Mouse (Mus musculus) cerebral cortex, adult 2 months (tissue): Measurements from ENCODE around the gene Foxj3.

ENCODE experiments used
- WGBS: fragments of 180-500 bp; shearing (Covaris S2); methylation state at CpG from one replicate; pipeline ENCODE4 v1.1.7; 2018; 5-methylcytosine and 5-hydroxymethylcytosine counted together

The Foxj3 gene

DNA sequence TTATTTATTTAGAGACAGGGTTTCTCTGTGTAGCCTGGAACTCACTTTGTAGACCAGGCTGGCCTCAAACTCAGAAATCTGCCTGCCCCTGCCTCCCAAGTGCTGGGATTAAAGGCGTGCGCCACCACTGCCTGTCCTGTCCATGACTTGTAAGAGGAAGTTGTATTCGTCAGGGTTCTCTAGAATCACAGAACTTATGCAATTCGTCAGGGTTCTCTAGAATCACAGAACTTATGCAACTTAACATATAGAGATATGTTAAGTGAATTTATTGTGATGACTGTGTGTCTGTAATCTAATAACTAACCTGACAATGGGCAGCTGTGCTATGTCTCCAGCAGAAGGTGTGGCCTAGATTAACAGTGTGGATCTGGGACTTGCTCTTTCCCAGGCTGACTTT lies at the start of gene Foxj3:
Gene Foxj3 (plus strand): TSS at position 390 of the 400 bp plus-strand sequence.
- WGBS = 90% methylated on average over 4 of the region's 4 CpGs

DNA sequence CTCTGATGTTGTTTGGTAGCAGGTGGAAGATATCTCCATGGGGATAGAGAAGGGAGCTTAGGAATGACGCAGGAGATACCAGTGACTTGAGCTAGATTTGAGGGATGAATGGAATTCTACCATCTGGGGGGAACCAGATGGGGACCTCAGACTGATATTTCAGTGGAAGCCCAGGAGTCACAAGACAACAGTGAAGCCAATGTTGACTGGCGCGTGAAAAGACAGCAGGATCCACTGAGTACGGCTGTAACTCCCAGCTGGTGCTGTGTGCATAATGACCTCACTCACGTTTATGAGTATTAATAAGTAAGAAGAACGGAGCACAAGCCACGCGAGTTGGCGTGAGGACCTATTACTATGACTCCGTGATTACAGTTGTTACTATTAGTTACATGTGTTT lies 47.1 kb upstream of the Foxj3 start:
- WGBS = 77% methylated on average over 10 of the region's 10 CpGs

DNA sequence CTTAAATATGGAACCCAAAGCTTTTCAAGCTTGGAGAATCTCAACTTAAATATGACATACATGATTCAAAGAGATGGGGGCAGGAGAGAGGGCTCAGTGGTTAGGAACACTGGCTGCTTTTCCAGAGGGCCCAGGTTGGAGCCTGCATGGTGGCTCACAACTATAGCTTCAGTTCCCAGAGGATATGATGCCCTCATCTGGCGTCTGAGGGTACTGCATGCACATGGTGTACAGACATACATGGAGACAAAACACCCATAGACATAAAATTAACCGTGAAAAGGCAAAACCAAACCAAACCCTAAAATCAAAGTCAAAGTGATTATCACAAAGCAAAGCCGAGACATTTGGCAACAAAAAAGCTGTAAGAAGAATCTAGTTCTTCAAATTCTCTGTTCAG lies 46.0 kb upstream of the Foxj3 start:
- WGBS = 71% methylated on average over 3 of the region's 3 CpGs

DNA sequence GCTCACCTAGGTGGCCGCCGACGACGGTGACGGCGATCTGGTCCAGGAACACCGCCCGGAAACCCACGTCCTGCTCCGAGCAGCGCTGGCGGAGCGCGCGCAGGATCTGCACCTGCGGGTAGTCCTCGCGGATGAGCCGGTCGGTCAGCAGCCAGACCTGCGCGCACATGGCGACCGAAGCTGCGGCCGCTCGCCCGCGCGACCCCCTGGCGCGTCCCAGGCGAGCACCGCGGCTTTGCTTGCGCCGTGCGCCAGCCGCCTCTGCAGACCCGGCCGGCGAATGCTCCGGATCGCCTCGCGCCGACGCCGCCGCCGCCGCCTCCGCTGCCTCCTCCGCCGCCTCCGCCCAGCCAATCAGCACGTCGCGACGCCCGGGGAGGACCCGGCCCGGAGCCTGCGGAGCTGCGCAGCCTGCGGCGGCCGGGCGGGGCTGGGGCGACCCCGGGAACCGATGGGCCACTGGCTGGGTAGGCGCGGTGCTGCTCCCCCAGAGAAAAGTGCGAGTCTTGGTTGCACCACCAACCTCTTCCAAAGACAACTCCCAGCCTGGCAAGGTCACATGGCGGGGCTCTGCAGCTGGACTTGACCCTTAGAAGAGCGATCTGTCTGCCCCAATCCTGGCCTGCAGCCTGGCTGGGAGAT lies 44.4 kb upstream of the Foxj3 start, which contains the start of gene Rimkla:
Gene Rimkla (minus strand): TSS at position 338 of the 642 bp plus-strand sequence.
- WGBS = under 1% methylated on average over 72 of the region's 77 CpGs

DNA sequence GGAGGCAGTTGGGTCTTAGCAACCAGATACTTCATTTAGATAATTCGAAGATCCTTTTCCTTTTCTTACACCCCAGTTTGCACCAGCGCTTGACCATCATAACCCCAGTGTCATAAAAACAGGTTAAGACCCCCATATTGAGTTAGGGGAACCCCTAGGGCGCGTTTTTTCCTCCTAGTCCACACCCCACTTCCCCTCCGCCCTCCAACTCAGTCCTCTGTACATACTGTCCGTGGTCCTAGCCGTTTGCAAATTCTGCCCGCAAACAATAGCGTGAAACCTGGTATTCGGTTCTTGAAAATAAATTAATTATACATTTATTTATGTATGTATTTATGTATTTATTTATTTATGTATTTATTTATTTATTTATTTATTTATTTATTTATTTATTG lies 43.9 kb upstream of the Foxj3 start:
- 45% methylated on average over 10 of the region's 10 CpGs for WGBS

DNA sequence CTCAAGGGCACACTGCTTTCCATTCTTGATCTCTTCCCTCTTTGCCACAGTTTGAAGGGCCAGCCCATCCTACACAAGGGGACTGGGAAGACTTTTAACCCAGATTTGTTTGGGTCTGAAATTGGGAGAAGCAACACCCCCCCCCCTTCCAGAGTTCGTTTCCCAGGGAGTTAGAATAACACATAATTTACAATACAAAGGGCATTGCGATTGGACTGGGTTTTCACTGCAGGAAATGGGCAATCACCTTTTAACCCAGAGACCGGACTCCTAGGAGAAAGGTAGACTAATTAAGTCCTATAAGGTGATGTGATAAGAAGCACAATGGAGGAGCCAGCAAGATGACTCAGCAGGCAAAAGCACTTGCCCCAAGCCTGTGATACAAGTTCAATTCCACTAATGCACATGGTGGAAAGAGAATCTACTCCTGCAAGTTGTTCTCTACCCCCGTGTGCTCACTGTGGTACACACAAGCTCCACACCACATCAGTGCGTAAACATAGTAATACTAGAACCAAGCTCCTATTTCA lies 38.4 kb upstream of the Foxj3 start:
- 78% methylated on average over 5 of the region's 5 CpGs for WGBS

DNA sequence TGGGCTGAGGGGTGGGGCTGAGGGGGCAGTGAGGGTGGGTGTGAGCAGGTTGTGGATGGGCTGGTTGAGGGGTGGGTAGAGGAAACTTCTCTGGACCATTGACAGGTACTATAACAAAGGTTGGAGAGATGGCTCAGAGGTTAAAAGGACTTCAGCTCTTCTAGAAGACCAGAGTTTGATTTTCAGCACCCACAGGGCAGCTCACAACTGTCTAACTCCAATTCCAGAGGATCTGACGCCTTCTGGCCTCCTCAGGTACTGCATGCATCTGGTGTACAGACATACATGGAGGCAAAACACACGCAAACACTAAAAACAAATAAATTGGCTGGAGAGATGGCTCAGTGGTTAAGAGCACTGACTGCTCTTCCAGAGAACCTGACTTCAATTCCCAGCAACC lies 25.2 kb upstream of the Foxj3 start:
- 74% methylated on average over 2 of the region's 2 CpGs for WGBS

DNA sequence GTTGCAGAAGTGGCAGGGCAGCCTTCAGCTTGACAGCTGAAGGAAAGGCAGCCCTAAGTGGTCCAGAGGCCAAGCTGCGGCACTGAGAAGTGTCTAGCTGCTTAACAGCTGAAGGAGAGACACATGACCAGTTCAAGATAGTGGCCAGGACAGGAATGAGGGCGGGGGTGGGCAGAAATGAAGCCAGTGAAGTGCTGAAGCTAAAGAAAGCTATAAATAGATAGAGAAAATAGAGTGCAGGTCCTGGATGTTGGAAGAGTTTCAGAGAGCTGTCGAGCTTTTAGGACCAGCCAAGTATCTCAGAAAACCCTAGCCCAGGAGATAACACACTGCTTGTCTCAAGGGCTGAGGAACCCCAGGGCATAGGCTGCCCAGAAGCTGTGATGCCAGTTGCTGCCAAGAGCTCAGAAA lies 24.1 kb upstream of the Foxj3 start:
- WGBS = 52% methylated on average over 3 of the region's 3 CpGs

DNA sequence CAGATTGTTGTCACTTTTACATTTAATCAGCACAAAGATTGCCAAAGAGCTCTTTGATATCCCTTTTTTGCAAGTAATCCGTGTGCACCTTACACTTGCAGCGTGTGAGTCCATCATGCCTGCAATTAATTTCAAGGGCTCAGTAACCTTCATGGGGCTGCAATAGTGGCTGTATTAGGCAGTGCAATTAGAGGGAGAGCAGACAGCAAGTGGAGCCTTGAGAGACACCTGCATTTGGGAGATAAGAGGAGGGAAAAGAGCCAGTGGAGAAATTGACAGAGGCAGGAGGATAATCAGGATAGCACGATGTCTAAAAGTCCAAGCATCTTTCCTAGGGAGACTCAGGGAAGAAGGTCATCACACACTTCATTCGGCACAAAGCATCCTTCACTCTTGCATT lies 13.2 kb upstream of the Foxj3 start:
- 73% methylated on average over 4 of the region's 4 CpGs for WGBS

DNA sequence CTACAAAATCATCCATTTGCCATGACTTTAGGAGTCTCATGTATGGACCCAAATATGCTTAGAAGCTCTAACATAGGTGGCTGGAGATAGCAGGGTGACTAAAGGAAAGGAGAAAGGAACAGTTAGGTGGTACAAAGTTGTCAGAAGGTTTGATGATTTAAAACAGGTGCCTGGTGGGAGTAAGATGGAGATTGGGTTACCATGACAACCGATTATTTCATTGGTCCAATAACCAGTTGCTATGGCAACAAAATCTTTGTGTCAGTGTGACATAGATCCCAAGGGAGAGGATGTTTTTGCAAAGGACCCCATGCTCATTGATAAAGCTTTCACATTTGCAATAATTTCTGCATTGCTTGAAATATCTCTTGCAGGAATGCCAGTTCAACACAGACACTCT lies 12.8 kb upstream of the Foxj3 start:
- 86% methylated on average over 1 of the region's 1 CpGs for WGBS

DNA sequence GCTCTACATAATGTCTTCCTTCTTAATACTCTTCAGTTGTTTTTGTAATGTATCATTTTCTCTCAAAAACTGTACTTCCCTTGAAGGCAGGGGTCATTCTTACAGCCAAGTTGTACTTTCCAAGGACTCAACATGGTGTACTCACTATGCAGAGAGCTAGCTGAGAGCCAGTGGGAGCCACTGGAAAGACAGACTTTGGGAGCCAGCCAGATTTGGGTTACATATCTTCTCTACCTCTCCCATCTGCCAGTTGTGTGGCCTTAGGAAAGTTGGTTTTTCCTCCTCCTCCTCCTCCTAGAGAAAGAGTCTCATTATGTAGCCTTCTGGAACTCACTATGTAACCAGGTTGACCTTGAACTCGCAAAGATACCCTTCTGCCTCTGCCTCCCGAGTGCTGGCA lies 12.3 kb upstream of the Foxj3 start:
- WGBS = 87% methylated on average over 2 of the region's 2 CpGs

DNA sequence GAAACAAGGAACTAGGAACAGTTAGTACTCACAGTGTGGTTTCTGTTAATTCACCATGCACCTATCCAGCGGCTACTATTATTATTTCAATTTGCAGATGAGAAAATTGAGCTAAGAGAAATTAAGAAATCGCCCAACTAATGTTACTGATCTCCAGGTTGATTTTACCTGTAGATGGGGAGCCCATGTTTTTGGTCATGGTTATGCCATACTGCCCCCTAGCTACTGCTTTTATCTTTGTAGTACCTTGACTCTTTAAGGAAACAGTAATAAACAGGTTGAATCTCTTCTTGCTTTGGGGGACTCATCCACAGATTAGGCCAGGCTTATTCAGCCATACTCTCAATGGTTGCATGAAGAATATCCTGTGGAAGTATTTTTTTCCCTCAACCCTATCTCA lies 5.0 kb upstream of the Foxj3 start:
- 89% methylated on average over 2 of the region's 2 CpGs for WGBS

DNA sequence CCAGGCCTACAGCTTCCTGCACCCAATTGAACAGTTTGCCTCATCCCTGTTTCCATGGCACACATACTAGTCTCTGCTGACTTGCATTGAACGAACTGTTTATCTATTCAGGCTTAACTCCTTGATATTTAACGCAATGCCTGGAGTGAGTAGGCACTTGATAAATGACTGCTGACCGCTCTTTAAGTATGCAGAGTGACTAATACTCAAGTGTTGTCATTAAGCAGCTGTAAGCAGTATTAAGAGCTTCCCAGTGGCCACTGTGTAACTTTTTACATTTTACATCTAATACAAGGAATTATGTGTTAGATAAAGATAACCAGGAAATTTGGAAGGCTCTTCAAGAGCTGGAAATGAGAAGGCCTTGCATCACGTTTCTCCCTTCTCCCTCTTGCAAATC lies 1.7 kb upstream of the Foxj3 start:
- WGBS = 72% methylated on average over 4 of the region's 4 CpGs

DNA sequence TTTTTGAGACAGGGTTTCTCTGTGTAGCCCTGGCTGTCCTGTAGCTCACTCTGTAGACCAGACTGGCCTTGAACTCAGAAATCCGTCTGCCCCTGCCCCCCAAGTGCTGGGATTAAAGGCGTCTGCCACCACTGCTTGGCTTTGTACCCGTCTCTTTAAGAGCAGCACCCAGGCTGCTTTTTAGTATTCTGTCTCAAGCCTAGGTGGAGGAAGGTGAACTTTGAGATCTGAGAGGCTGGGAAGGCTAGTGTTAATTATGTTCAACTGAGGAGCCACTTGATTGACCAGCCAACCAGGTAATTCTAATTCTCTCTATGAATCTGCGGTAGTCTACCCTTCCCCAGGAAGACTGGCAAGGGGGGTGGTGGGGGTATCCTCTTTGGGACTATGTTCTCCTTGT lies 632 bp downstream of the Foxj3 start:
- WGBS = 92% methylated on average over 4 of the region's 4 CpGs

DNA sequence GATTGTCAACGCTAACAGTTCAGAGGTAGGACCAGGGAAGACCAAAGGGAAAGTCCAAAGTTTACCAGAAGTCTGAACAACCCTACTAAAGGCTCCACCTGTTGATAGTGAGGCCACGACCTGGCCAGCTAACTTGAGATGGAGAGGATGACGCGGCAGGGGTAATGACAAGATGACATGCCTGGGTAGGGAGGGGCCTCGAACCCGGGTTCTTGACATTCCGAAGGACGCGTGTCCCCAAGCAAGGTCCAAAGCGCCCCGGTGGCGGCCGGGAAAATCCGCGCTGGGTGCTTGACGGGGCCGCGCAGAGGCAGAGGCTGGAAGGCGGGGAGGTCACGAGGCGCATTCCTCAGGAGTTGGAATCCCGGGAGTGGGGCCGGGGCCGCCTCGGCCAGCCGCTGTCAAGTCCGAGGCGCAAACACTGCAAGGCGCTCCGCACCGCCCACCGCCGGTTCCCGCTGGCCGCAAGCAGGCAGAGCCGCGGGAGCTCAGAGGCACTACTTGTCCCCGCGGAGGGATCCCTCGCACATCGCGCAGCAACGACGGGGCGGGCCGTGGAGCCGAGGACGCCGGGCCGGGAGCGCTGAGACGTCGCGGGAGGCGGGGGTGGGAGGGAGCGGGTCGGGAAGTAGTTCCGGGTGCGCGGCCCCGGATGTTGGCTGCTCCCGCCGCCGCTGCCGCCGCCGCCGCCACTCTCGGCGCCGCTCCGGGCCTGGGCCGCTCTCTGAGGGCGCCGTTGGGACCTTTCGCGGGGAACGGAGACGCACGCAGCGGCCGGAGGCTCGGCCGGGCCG lies 2.4 kb downstream of the Foxj3 start, which contains the start of gene Frg2f1:
Gene Frg2f1 (minus strand): TSS at position 499 of the 794 bp plus-strand sequence.
- WGBS = 1% methylated on average over 63 of the region's 85 CpGs

DNA sequence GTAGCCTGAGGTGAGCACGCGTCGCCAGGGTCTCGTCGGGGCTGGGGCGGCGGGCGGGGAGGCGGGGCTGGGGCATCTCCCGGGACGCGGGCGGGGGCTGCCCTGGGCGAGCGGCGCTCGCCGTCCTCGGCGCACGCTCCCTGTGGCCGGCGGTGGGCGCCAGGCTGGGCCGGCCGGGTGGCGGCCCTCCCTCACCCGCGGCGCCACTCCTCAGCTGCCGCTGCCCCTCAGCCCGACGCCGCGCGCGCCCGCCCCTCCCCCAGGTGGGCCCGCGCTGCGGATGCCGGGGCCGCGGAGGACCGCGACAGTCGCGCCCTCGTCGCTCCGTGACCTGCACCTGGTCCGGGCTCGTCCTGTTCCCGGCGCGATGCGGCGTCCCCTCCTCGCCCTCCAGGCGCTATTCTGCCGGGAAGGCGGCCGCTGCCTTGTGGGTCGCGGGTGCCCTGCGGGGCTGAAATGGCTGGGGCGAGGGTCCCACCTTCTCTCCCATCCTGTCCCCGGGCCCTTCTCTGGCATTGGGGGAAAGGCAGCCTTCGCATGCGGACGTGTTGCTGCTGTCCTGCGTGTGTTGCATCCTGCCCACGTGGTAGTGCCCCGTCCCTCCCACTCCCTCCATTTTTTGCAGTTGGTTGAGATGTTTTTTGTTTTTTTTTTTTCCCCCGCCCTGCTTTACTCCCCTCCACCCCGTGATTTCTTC lies 3.2 kb downstream of the Foxj3 start:
- under 1% methylated on average over 72 of the region's 76 CpGs for WGBS

DNA sequence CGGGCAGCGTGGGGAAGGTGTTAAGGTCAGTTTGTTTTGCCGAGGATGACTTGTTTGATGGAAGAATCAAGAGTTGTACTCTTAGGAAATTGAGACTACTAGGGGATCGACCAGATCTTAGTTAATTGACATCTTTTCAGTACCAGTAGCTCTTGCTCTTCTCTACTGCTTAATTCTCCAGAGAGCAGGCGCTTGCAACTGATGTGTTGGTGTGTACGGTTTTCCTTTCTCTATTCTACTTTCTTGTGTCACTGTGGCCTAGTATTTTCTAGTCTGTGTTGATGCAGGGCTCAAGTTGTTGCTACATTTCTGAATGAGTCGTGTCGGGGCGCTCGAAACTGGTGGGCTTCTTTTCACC lies 3.7 kb downstream of the Foxj3 start:
- 1% methylated on average over 10 of the region's 10 CpGs for WGBS

DNA sequence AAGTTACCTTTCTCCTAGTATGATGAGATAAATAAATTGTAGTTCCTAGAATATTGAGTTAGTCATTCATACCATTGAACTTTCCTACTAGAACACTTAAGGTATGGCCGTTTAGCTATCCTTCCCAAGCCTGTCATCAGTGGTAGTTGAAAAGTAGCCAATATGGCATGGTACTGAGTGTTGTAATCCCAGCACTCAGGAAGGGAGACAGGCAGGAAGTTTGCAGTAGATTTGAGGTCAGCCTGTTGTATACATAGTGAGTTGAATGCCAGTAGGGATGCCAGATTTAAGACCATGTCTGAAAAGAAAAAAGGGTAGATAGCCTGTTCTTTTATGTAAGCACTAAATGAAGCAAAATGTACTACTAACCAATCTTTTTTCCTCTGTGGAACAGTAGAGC lies 14.1 kb downstream of the Foxj3 start:
- 78% methylated on average over 1 of the region's 1 CpGs for WGBS

DNA sequence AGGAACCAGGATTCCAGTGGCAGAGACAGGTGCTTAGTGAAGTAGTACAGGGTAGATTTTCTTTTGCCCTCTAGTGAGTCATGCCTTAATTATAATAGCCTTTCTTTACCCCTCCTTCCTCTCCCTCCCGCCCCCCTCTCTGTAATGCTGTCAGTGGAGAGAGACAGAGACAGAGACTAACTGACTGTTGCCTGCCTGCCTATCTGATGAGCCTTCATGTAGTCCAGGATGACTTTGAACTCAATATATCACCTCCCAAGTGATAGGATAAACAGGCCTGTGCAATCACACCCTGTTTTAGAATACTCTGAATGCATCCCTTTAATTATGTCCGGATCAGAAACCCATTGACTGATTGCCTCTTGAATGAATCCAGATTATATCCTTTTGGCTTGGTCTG lies 18.7 kb downstream of the Foxj3 start:
- 79% methylated on average over 2 of the region's 2 CpGs for WGBS

DNA sequence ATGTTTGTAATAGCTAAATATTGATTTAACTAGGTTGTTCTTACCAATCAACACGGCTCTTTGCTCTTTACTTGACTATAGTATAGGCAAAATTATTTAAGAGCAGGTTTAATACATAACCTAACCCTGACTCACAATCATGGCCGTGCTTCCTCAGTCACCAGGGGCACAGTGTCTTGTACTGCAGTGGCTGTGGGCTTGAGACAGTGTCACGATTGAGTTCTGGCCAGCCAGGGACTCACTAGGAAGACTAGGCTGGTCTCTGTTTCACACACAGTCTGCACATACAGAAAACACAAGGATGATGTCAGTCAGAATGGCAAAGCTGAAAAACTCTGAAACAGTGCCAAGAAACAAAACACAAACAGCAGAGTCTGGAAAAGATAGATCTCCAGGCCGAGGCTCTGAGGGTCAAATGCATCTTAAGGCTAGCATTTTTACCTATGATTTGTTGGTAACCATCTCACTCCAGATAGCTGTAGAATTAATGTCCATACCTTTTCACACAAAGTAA lies 29.6 kb downstream of the Foxj3 start:
- 51% methylated on average over 4 of the region's 4 CpGs for WGBS

DNA sequence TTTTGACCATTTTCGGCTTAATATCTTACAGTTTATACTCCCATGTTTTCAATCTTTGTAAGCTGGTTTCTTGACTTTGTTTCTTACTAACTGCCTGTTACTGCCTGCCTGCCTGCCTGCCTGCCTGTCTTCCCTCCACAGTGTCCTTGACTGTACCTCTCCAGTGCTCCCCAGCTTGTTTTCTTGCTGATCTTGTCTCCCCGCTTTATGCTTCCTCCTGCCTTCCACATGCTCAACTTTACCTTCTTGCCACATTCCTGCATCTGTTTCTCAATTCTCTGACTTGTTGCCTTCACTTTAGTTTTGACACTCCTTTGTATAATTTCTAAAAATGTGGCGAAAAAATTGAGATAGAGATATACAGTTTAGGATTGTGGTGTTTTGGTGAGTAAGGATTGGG lies 35.9 kb downstream of the Foxj3 start:
- 89% methylated on average over 3 of the region's 3 CpGs for WGBS

DNA sequence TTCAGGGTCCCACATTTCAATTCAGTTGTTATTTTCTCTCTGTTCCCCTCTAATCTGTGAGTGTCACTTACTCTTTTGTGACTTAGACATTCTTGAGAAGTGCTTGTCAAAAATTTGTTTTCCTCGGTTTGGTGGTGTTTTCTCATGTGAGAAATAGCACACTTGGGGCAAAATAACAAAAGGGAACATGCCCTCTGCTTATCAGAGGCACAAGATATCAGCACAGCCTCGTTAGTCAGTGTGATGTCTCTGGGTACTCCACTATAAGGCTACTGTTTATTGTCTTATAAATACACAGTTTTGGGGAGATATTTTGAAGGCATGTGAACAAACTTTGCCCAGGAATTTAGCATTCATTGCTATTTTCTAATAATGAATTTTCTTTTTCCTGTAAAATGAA lies 37.7 kb downstream of the Foxj3 start:
- 63% methylated on average over 2 of the region's 2 CpGs for WGBS
